Mouse (Mus musculus) T-helper 17 cell (primary cell): ENCODE data around the gene Carmil3.

Source experiments
- in situ Hi-C, 2 experiments: fragments of 300-600 bp; cut with MboI, MseI; formaldehyde crosslinking; loops; 1 replicate in 1 of 2; 2 replicates in 1 of 2; pipeline ENCODE4 v1.15.1; 2025; ENCODE audit warnings: high pct_unique_total_duplicates in 2 of 2

The Carmil3 gene

GRCm38 (mm10) chr14:55492103-55492502, 1.7 kb downstream of the Carmil3 start:
- in situ Hi-C loops = no loop called here

- in situ Hi-C loops = loop anchor here (5.0 kb wide), 1 partner anchor 37 kb away; no protein-coding TSS in a partner anchor
Measured at GRCm38 (mm10) chr14:55495509-55496240, 5.2 kb downstream of the Carmil3 start.

- in situ Hi-C loops = loop anchor here (5.0 kb wide), 1 partner anchor 35 kb away; no protein-coding TSS in a partner anchor
Measured at GRCm38 (mm10) chr14:55496761-55497448, 6.5 kb downstream of the Carmil3 start.

GRCm38 (mm10) chr14:55497449-55497821, 7.0 kb downstream of the Carmil3 start:
- in situ Hi-C loops = loop anchor here (5.0 kb wide), 1 partner anchor 35 kb away; no protein-coding TSS in a partner anchor

- in situ Hi-C loops = loop anchor here in 1 of 2 experiments (25.0 kb wide), 1 partner anchor 1243 kb away; the partner anchor contains the start of genes Abhd4 and Dad1
Measured at GRCm38 (mm10) chr14:55505612-55506011, 15.2 kb downstream of the Carmil3 start.

- in situ Hi-C loops = loop anchor here in 1 of 2 experiments (25.0 kb wide), 1 partner anchor 1246 kb away; the partner anchor contains the start of genes Abhd4 and Dad1
Measured at GRCm38 (mm10) chr14:55507801-55508200, 17.4 kb downstream of the Carmil3 start.

- in situ Hi-C loops = loop anchor here in 1 of 2 experiments (25.0 kb wide), 1 partner anchor 1247 kb away; the partner anchor contains the start of genes Abhd4 and Dad1
Measured at GRCm38 (mm10) chr14:55509540-55509939, 19.1 kb downstream of the Carmil3 start.

GRCm38 (mm10) chr14:55510125-55510731, 19.8 kb downstream of the Carmil3 start, which contains the start of gene Cpne6:
Cpne6 (plus strand) TSS chr14:55510445.
- in situ Hi-C loops = loop anchor here in 1 of 2 experiments (25.0 kb wide), 1 partner anchor 1248 kb away; the partner anchor contains the start of genes Abhd4 and Dad1

GRCm38 (mm10) chr14:55511037-55511436, 20.6 kb downstream of the Carmil3 start:
- in situ Hi-C loops = loop anchor here in 1 of 2 experiments (25.0 kb wide), 1 partner anchor 1249 kb away; the partner anchor contains the start of genes Abhd4 and Dad1

- in situ Hi-C loops = loop anchor here in 1 of 2 experiments (25.0 kb wide), 1 partner anchor 1252 kb away; the partner anchor contains the start of genes Abhd4 and Dad1
Measured at GRCm38 (mm10) chr14:55513927-55514326, 23.5 kb downstream of the Carmil3 start.

- in situ Hi-C loops = loop anchor here in 1 of 2 experiments (25.0 kb wide), 1 partner anchor 1254 kb away; the partner anchor contains the start of genes Abhd4 and Dad1
Measured at GRCm38 (mm10) chr14:55515846-55516245, 25.4 kb downstream of the Carmil3 start.

- in situ Hi-C loops = loop anchor here in 1 of 2 experiments (25.0 kb wide), 1 partner anchor 1257 kb away; the partner anchor contains the start of genes Abhd4 and Dad1
Measured at GRCm38 (mm10) chr14:55518897-55519296, 28.4 kb downstream of the Carmil3 start.

GRCm38 (mm10) chr14:55519604-55520003, 29.2 kb downstream of the Carmil3 start:
- in situ Hi-C loops = loop anchor here in 1 of 2 experiments (25.0 kb wide), 1 partner anchor 1257 kb away; the partner anchor contains the start of genes Abhd4 and Dad1

GRCm38 (mm10) chr14:55520451-55521361, 30.3 kb downstream of the Carmil3 start:
- in situ Hi-C loops = loop anchor here in 1 of 2 experiments (25.0 kb wide), 1 partner anchor 1258 kb away; the partner anchor contains the start of genes Abhd4 and Dad1

- in situ Hi-C loops = loop anchor here in 1 of 2 experiments (25.0 kb wide), 1 partner anchor 1262 kb away; the partner anchor contains the start of genes Abhd4 and Dad1
Measured at GRCm38 (mm10) chr14:55524062-55524461, 33.6 kb downstream of the Carmil3 start.

GRCm38 (mm10) chr14:55524785-55525184, 34.3 kb downstream of the Carmil3 start, which contains the start of gene Nrl:
Nrl (minus strand) TSS chr14:55524981.
- in situ Hi-C loops = loop anchor here in 1 of 2 experiments (25.0 kb wide), 1 partner anchor 1262 kb away; the partner anchor contains the start of genes Abhd4 and Dad1

GRCm38 (mm10) chr14:55526674-55527073, 36.2 kb downstream of the Carmil3 start:
- in situ Hi-C loops = no loop called here

GRCm38 (mm10) chr14:55527940-55528339, 37.5 kb downstream of the Carmil3 start:
- in situ Hi-C loops = no loop called here

GRCm38 (mm10) chr14:55536116-55536745, 45.8 kb downstream of the Carmil3 start:
- in situ Hi-C loops = no loop called here
